Comparison of ENCODE assay signal across 10 mouse cellular contexts in the genomic region with DNA sequence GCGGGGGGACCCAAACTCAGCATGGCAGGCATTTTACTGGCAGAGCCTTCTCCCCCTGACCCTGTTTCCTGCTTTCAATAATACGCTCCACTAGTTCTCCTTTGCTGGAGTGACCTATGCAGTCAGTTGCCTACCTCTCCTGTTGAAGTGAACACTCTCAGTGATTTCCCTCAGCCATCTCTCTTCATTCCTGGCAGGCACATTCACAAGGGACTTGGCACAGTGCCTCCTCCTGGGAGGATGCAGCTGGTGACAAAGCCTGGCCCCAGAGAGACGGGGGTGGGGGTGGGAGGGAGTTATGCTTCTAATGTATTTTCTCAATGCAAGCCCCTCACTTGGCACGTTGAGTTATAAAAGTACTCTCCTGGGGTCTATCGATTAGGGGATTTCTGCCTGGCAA.
DNase-seq lines count a peak whose midpoint lies in the region; ATAC-seq and TF ChIP-seq lines count a peak whose summit lies in the region.
"Had no signal": no experiment of that assay in that cellular context is flagged by ENCODE, and none has a peak within 500 bp of the region (broad histone marks: within the 10 kb centered on the region; RNA-seq: fewer than 3 reads in every experiment).

No protein-coding gene starts in this region.

- H3K9ac ChIP-seq in embryonic facial prominence, embryonic 13.5 days = 0 out of 2 replicates have a peak overlapping the region, but pooled peaks have one; percentile 21
- H3K9ac ChIP-seq in midbrain, postnatal 0 days (replicated peaks; ENCODE audit: low read length, poor library complexity, severe bottlenecking) = no peak overlapping the region
- no peak overlapping the region for H3K9ac ChIP-seq in midbrain, embryonic 11.5 days (ENCODE audit: low read length)
- H3K9ac ChIP-seq in liver, embryonic 11.5 days (ENCODE audit: low read depth, low read length) = no peak overlapping the region
- H3K9ac ChIP-seq: heart, embryonic 13.5 days; lung, embryonic 15.5 days had no signal

- no peak for TF ChIP-seq CTCF in midbrain, postnatal 0 days (IDR thresholded peaks at IDR 0.05)

- H3K4me3 ChIP-seq in embryonic facial prominence, embryonic 13.5 days = no peak overlapping the region
- H3K4me3 ChIP-seq in embryonic facial prominence, embryonic 10.5 days = no peak overlapping the region
- no peak overlapping the region for H3K4me3 ChIP-seq in midbrain, postnatal 0 days (ENCODE audit: low read depth, low read length)
- no peak overlapping the region for H3K4me3 ChIP-seq in midbrain, embryonic 11.5 days (ENCODE audit: low read depth, low read length)
- no peak overlapping the region for H3K4me3 ChIP-seq in liver, embryonic 11.5 days (ENCODE audit: low read depth, low read length)
- H3K4me3 ChIP-seq: heart, embryonic 13.5 days; lung, embryonic 15.5 days had no signal

- ATAC-seq in embryonic facial prominence, embryonic 13.5 days (ENCODE audit: insufficient number of reproducible peaks, insufficient read depth, low FRiP score, low TSS enrichment, low read depth) = no peak
- no peak for ATAC-seq in midbrain, postnatal 0 days (ENCODE audit: low FRiP score)
- ATAC-seq in midbrain, embryonic 11.5 days (ENCODE audit: low FRiP score) = no peak
- ATAC-seq in liver, embryonic 11.5 days (replicated peaks; ENCODE audit: low FRiP score) = no peak

- no peaks in the 10 kb centered on the region for H3K4me1 ChIP-seq in embryonic facial prominence, embryonic 13.5 days
- peaks cover 2% of the 10 kb centered on the region; the same call in 1 of the 2 replicates for H3K4me1 ChIP-seq in embryonic facial prominence, embryonic 10.5 days
- no peaks in the 10 kb centered on the region for H3K4me1 ChIP-seq in midbrain, postnatal 0 days (ENCODE audit: insufficient read depth, low read length)
- H3K4me1 ChIP-seq in midbrain, embryonic 11.5 days (ENCODE audit: control insufficient read depth, insufficient read depth, low read length) = no peaks in the 10 kb centered on the region
- 0 out of 2 replicates have a peak, but pooled peaks cover 2% of the 10 kb centered on the region for H3K4me1 ChIP-seq in liver, embryonic 11.5 days (replicated peaks; ENCODE audit: control insufficient read depth, insufficient read depth, low read length)
- H3K4me1 ChIP-seq: lung, embryonic 15.5 days had no signal

- no peaks in the 10 kb centered on the region for H3K9me3 ChIP-seq in embryonic facial prominence, embryonic 13.5 days
- H3K9me3 ChIP-seq in embryonic facial prominence, embryonic 10.5 days = no peaks in the 10 kb centered on the region
- H3K9me3 ChIP-seq in midbrain, postnatal 0 days (ENCODE audit: low read length) = no peaks in the 10 kb centered on the region
- no peaks in the 10 kb centered on the region for H3K9me3 ChIP-seq in midbrain, embryonic 11.5 days (ENCODE audit: control insufficient read depth, low read length)
- no peaks in the 10 kb centered on the region for H3K9me3 ChIP-seq in liver, embryonic 11.5 days (ENCODE audit: control insufficient read depth, low read length)
- H3K9me3 ChIP-seq: heart, embryonic 13.5 days; lung, embryonic 15.5 days had no signal

- no peak for DNase-seq in embryonic facial prominence, embryonic 10.5 days (ENCODE audit: low spot score)
- DNase-seq in midbrain, postnatal 0 days (ENCODE audit: low spot score) = peak; percentile 58
- no peak for DNase-seq in midbrain, embryonic 11.5 days (ENCODE audit: low spot score, missing footprints)
- peak; percentile 31 for DNase-seq in layer of hippocampus, adult 9-10 months (ENCODE audit: low spot score)
- peak; percentile 69 for DNase-seq in right cerebral cortex, postnatal 25 days
- no peak for DNase-seq in gastrocnemius, adult 18-20 months (ENCODE audit: low spot score)
- DNase-seq in liver, embryonic 11.5 days (ENCODE audit: low spot score) = no peak

- no peaks in the 10 kb centered on the region for H3K27me3 ChIP-seq in embryonic facial prominence, embryonic 13.5 days
- H3K27me3 ChIP-seq in embryonic facial prominence, embryonic 10.5 days (replicated peaks; ENCODE audit: low read depth, poor library complexity, severe bottlenecking) = no peaks in the 10 kb centered on the region
- H3K27me3 ChIP-seq in midbrain, postnatal 0 days (ENCODE audit: insufficient read depth, low read length) = no peaks in the 10 kb centered on the region
- H3K27me3 ChIP-seq in midbrain, embryonic 11.5 days (ENCODE audit: control insufficient read depth, insufficient read depth, low read length) = no peaks in the 10 kb centered on the region
- H3K27me3 ChIP-seq in liver, embryonic 11.5 days (replicated peaks; ENCODE audit: control insufficient read depth, insufficient read depth, low read length) = no peaks in the 10 kb centered on the region
- H3K27me3 ChIP-seq: lung, embryonic 15.5 days had no signal

- no peaks in the 10 kb centered on the region for H3K36me3 ChIP-seq in embryonic facial prominence, embryonic 13.5 days
- H3K36me3 ChIP-seq in embryonic facial prominence, embryonic 10.5 days (replicated peaks) = no peaks in the 10 kb centered on the region
- no peaks in the 10 kb centered on the region for H3K36me3 ChIP-seq in midbrain, postnatal 0 days (ENCODE audit: insufficient read depth, low read length)
- H3K36me3 ChIP-seq in midbrain, embryonic 11.5 days (ENCODE audit: control insufficient read depth, insufficient read depth, low read length) = no peaks in the 10 kb centered on the region
- H3K36me3 ChIP-seq in liver, embryonic 11.5 days (ENCODE audit: control insufficient read depth, insufficient read depth, low read length) = no peaks in the 10 kb centered on the region
- H3K36me3 ChIP-seq: heart, embryonic 13.5 days; lung, embryonic 15.5 days had no signal

- WGBS in embryonic facial prominence, embryonic 13.5 days = 70% methylated on average over 5 of the region's 5 CpGs
- WGBS in embryonic facial prominence, embryonic 10.5 days = 80% methylated on average over 5 of the region's 5 CpGs
- 58% methylated on average over 5 of the region's 5 CpGs for WGBS in midbrain, postnatal 0 days
- WGBS in midbrain, embryonic 11.5 days = 76% methylated on average over 5 of the region's 5 CpGs
- WGBS in liver, embryonic 11.5 days = 75% methylated on average over 5 of the region's 5 CpGs

- H3K27ac ChIP-seq in embryonic facial prominence, embryonic 13.5 days = no peak overlapping the region
- H3K27ac ChIP-seq in embryonic facial prominence, embryonic 10.5 days (replicated peaks) = no peak overlapping the region
- no peak overlapping the region for H3K27ac ChIP-seq in midbrain, postnatal 0 days (ENCODE audit: low read depth, low read length)
- H3K27ac ChIP-seq in midbrain, embryonic 11.5 days (ENCODE audit: low read depth, low read length) = no peak overlapping the region
- H3K27ac ChIP-seq in liver, embryonic 11.5 days (ENCODE audit: low read depth, low read length) = no peak overlapping the region
- H3K27ac ChIP-seq: heart, embryonic 13.5 days; lung, embryonic 15.5 days had no signal

- H3K4me2 ChIP-seq in embryonic facial prominence, embryonic 13.5 days = no peak overlapping the region
- no peak overlapping the region for H3K4me2 ChIP-seq in midbrain, postnatal 0 days (ENCODE audit: low read depth, low read length, poor library complexity, severe bottlenecking)
- H3K4me2 ChIP-seq in midbrain, embryonic 11.5 days = no peak overlapping the region
- no peak overlapping the region for H3K4me2 ChIP-seq in liver, embryonic 11.5 days
- H3K4me2 ChIP-seq: heart, embryonic 13.5 days; lung, embryonic 15.5 days had no signal

Comparison
In these comparisons a context has a peak if more than half of its experiments do, and no peak if none do; other contexts are left out.
1. DNase-seq: peak in midbrain, postnatal 0 days (single experiment), layer of hippocampus, adult 9-10 months (single experiment) and right cerebral cortex, postnatal 25 days (single experiment); none in embryonic facial prominence, embryonic 10.5 days (single experiment), midbrain, embryonic 11.5 days (single experiment), gastrocnemius, adult 18-20 months (single experiment) and liver, embryonic 11.5 days (single experiment).